Mouse (Mus musculus): Measurements from ENCODE around the gene Nmral1. TPM values are rescaled to one million over a fixed set of nuclear protein-coding genes. Genes with fewer than 3 reads are reported as not detected.

The Nmral1 gene
- total RNA-seq, 1 experiment = 35.2 TPM

GRCm38 (mm10) chr16:4670317-4670716 is 48.8 kb downstream of the Nmral1 start:
- H3K36me3 ChIP-seq (ENCODE audit: control insufficient read depth, insufficient read depth, low read length, poor library complexity, severe bottlenecking) = peaks cover 13% of the 10 kb centered on the region; the same call in 1 of the 2 replicates
- no peak overlapping the region for H3K27ac ChIP-seq (ENCODE audit: insufficient read depth, low read depth, low read length, poor library complexity, severe bottlenecking)
- DNase-seq (ENCODE audit: low read depth, low spot score) = no peak
- no peak overlapping the region for H3K4me3 ChIP-seq (ENCODE audit: insufficient read depth in 1 of 2, low read depth in 1 of 2, low read length in 2 of 2, poor library complexity in 1 of 2, severe bottlenecking in 1 of 2)
- no peaks in the 10 kb centered on the region for H3K9me3 ChIP-seq (ENCODE audit: control insufficient read depth, insufficient read depth, low read depth, low read length)
- no peak for TF ChIP-seq CHD2 (IDR thresholded peaks at IDR 0.05; ENCODE audit: low read depth, low read length)
- TF ChIP-seq HCFC1 (IDR thresholded peaks at IDR 0.05; ENCODE audit: borderline replicate concordance, insufficient read depth, low read length) = no peak
- TF ChIP-seq ZNF384 (IDR thresholded peaks at IDR 0.05; ENCODE audit: low read depth, low read length) = no peak
- no peak for TF ChIP-seq ZC3H11A (IDR thresholded peaks at IDR 0.05; ENCODE audit: borderline replicate concordance, low read depth, low read length)
- TF ChIP-seq MAFK (IDR thresholded peaks at IDR 0.05; ENCODE audit: insufficient read depth, low read depth, low read length) = no peak
- in situ Hi-C loops (cut with MboI; ENCODE audit: low sequenced_read_pairs in 2 of 2, unreplicated experiment in 2 of 2) = no loop called here
- no peak overlapping the region for H3K9ac ChIP-seq (ENCODE audit: insufficient read depth, low read depth, low read length, poor library complexity, severe bottlenecking)
- no peaks in the 10 kb centered on the region for H3K4me1 ChIP-seq (ENCODE audit: control insufficient read depth in 2 of 2, insufficient read depth in 2 of 2, low read length in 2 of 2, poor library complexity in 1 of 2)

- no peak for TF ChIP-seq HCFC1 (IDR thresholded peaks at IDR 0.05; ENCODE audit: borderline replicate concordance, insufficient read depth, low read length)
- peak; percentile 80; the same call in 1 of the 2 replicates for TF ChIP-seq ZC3H11A (IDR thresholded peaks at IDR 0.05; ENCODE audit: borderline replicate concordance, low read depth, low read length)
- no peak for TF ChIP-seq CHD2 (IDR thresholded peaks at IDR 0.05; ENCODE audit: low read depth, low read length)
- in situ Hi-C loops (cut with MboI; ENCODE audit: low sequenced_read_pairs in 2 of 2, unreplicated experiment in 2 of 2) = loop anchor here in 1 of 2 experiments (5.0 kb wide), 1 partner anchor 35 kb away; no protein-coding TSS in a partner anchor
- H3K4me1 ChIP-seq (ENCODE audit: control insufficient read depth in 2 of 2, insufficient read depth in 2 of 2, low read length in 2 of 2, poor library complexity in 1 of 2) = peaks cover 0 to 4% of the 10 kb centered on the region in 2 experiments; a peak in 1 of 4 replicates
- DNase-seq (ENCODE audit: low read depth, low spot score) = peak; percentile 80
- H3K4me3 ChIP-seq (ENCODE audit: insufficient read depth in 1 of 2, low read depth in 1 of 2, low read length in 2 of 2, poor library complexity in 1 of 2, severe bottlenecking in 1 of 2) = no peak overlapping the region
- H3K36me3 ChIP-seq (ENCODE audit: control insufficient read depth, insufficient read depth, low read length, poor library complexity, severe bottlenecking) = peaks cover 8% of the 10 kb centered on the region; the same call in 1 of the 2 replicates
- no peak overlapping the region for H3K9ac ChIP-seq (ENCODE audit: insufficient read depth, low read depth, low read length, poor library complexity, severe bottlenecking)
- H3K9me3 ChIP-seq (ENCODE audit: control insufficient read depth, insufficient read depth, low read depth, low read length) = no peaks in the 10 kb centered on the region
- no peak overlapping the region for H3K27ac ChIP-seq (ENCODE audit: insufficient read depth, low read depth, low read length, poor library complexity, severe bottlenecking)
Measured at GRCm38 (mm10) chr16:4667190-4667808, 51.9 kb downstream of the Nmral1 start.

GRCm38 (mm10) chr16:4665726-4666125 is 53.4 kb downstream of the Nmral1 start:
- H3K36me3 ChIP-seq (ENCODE audit: control insufficient read depth, insufficient read depth, low read length, poor library complexity, severe bottlenecking) = peaks cover 8% of the 10 kb centered on the region; the same call in 1 of the 2 replicates
- DNase-seq (ENCODE audit: low read depth, low spot score) = no peak
- H3K4me3 ChIP-seq (ENCODE audit: insufficient read depth in 1 of 2, low read depth in 1 of 2, low read length in 2 of 2, poor library complexity in 1 of 2, severe bottlenecking in 1 of 2) = no peak overlapping the region
- in situ Hi-C loops (cut with MboI; ENCODE audit: low sequenced_read_pairs in 2 of 2, unreplicated experiment in 2 of 2) = loop anchor here in 1 of 2 experiments (5.0 kb wide), 1 partner anchor 33 kb away; no protein-coding TSS in a partner anchor
- TF ChIP-seq HCFC1 (IDR thresholded peaks at IDR 0.05; ENCODE audit: borderline replicate concordance, insufficient read depth, low read length) (no peak), MAFK (IDR thresholded peaks at IDR 0.05; ENCODE audit: insufficient read depth, low read depth, low read length) (no peak), ZNF384 (IDR thresholded peaks at IDR 0.05; ENCODE audit: low read depth, low read length) (no peak), ZC3H11A (IDR thresholded peaks at IDR 0.05; ENCODE audit: borderline replicate concordance, low read depth, low read length) (no peak), CHD2 (IDR thresholded peaks at IDR 0.05; ENCODE audit: low read depth, low read length) (no peak)
- no peak overlapping the region for H3K9ac ChIP-seq (ENCODE audit: insufficient read depth, low read depth, low read length, poor library complexity, severe bottlenecking)
- H3K27ac ChIP-seq (ENCODE audit: insufficient read depth, low read depth, low read length, poor library complexity, severe bottlenecking) = no peak overlapping the region
- H3K9me3 ChIP-seq (ENCODE audit: control insufficient read depth, insufficient read depth, low read depth, low read length) = no peaks in the 10 kb centered on the region
- H3K4me1 ChIP-seq (ENCODE audit: control insufficient read depth in 2 of 2, insufficient read depth in 2 of 2, low read length in 2 of 2, poor library complexity in 1 of 2) = peaks cover 0 to 4% of the 10 kb centered on the region in 2 experiments; a peak in 1 of 4 replicates

- no peak overlapping the region for H3K4me3 ChIP-seq (ENCODE audit: insufficient read depth in 1 of 2, low read depth in 1 of 2, low read length in 2 of 2, poor library complexity in 1 of 2, severe bottlenecking in 1 of 2)
- no peak for DNase-seq (ENCODE audit: low read depth, low spot score)
- H3K36me3 ChIP-seq (ENCODE audit: control insufficient read depth, insufficient read depth, low read length, poor library complexity, severe bottlenecking) = peaks cover 3% of the 10 kb centered on the region; the same call in 1 of the 2 replicates
- no peaks in the 10 kb centered on the region for H3K9me3 ChIP-seq (ENCODE audit: control insufficient read depth, insufficient read depth, low read depth, low read length)
- H3K4me1 ChIP-seq (ENCODE audit: control insufficient read depth in 2 of 2, insufficient read depth in 2 of 2, low read length in 2 of 2, poor library complexity in 1 of 2) = peaks cover 0 to 8% of the 10 kb centered on the region in 2 experiments; a peak in 2 of 4 replicates
- H3K27ac ChIP-seq (ENCODE audit: insufficient read depth, low read depth, low read length, poor library complexity, severe bottlenecking) = no peak overlapping the region
- in situ Hi-C loops (cut with MboI; ENCODE audit: low sequenced_read_pairs in 2 of 2, unreplicated experiment in 2 of 2) = no loop called here
- TF ChIP-seq CHD2 (IDR thresholded peaks at IDR 0.05; ENCODE audit: low read depth, low read length) (no peak), MAFK (IDR thresholded peaks at IDR 0.05; ENCODE audit: insufficient read depth, low read depth, low read length) (no peak), ZNF384 (IDR thresholded peaks at IDR 0.05; ENCODE audit: low read depth, low read length) (no peak), ZC3H11A (IDR thresholded peaks at IDR 0.05; ENCODE audit: borderline replicate concordance, low read depth, low read length) (no peak), HCFC1 (IDR thresholded peaks at IDR 0.05; ENCODE audit: borderline replicate concordance, insufficient read depth, low read length) (no peak)
- H3K9ac ChIP-seq (ENCODE audit: insufficient read depth, low read depth, low read length, poor library complexity, severe bottlenecking) = no peak overlapping the region
Measured at GRCm38 (mm10) chr16:4663806-4664205, 55.4 kb downstream of the Nmral1 start.

Data from ES-E14 (cell line).